Mouse (Mus musculus) erythroblast, embryonic 14.5 days (primary cell): Measurements from ENCODE around the gene Eddm3b.

Experiments used
- GATA1 ChIP-seq: IDR thresholded peaks from 2 replicates; pipeline ENCODE4 v1.6.1; 2012; ENCODE audit warnings: low read length, inconsistent platforms, mixed read lengths
- TAL1 ChIP-seq: IDR thresholded peaks from 3 replicates; pipeline ENCODE4 v1.6.1; 2012; ENCODE audit warnings: low read length, inconsistent platforms, mixed read lengths

- TF ChIP-seq GATA1 (no peak), TAL1 (no peak)
Measured at GRCm38 (mm10) chr14:51088166-51088969, 25.9 kb upstream of the Eddm3b start.
